Mouse (Mus musculus) thymus, postnatal 25 days (tissue): ENCODE measurements around the gene Rps8.
"Not testable (repeated sequence)": the region's sequence is repeated elsewhere in the genome, so short reads cannot be mapped to it uniquely, and the experiment has no call there.

ENCODE experiments used
- DNase-seq: peaks from one replicate; pipeline ENCODE4 v3.0.0; 2022

Gene Rps8

GRCm38 (mm10) chr4:117155792-117156355 lies at the start of gene Rps8:
TSS of gene Rps8 (minus strand) at chr4:117156243.
- DNase-seq: peak; percentile 82

- no peak for DNase-seq
These were observed 46.9 kb upstream of the Rps8 start for GRCm38 (mm10) chr4:117202992-117203354.

GRCm38 (mm10) chr4:117202046-117202991 lies 46.3 kb upstream of the Rps8 start:
- DNase-seq: peak; percentile 59

- DNase-seq: no peak
These were observed 35.8 kb upstream of the Rps8 start for GRCm38 (mm10) chr4:117191804-117192203.

- DNase-seq: no peak
These were observed 34.6 kb upstream of the Rps8 start for GRCm38 (mm10) chr4:117190660-117191059.

- DNase-seq: peak; percentile 45
These were observed 34.0 kb upstream of the Rps8 start for GRCm38 (mm10) chr4:117189856-117190543.

- peak; percentile 88 for DNase-seq
These were observed 33.4 kb upstream of the Rps8 start for GRCm38 (mm10) chr4:117189382-117189855.

- no peak for DNase-seq
These were observed 32.9 kb upstream of the Rps8 start for GRCm38 (mm10) chr4:117188969-117189368.

GRCm38 (mm10) chr4:117182759-117183096 lies 26.7 kb upstream of the Rps8 start:
- DNase-seq: not testable (repeated sequence)

- peak; percentile 92 for DNase-seq
These were observed 26.1 kb upstream of the Rps8 start, which contains the start of gene Kif2c for GRCm38 (mm10) chr4:117181863-117182758. TSS of gene Kif2c (minus strand) at chr4:117182639.

- DNase-seq: no peak
These were observed 13.9 kb upstream of the Rps8 start for GRCm38 (mm10) chr4:117169936-117170335.

GRCm38 (mm10) chr4:117161183-117161582 lies 5.1 kb upstream of the Rps8 start:
- DNase-seq: no peak

- DNase-seq: no peak
These were observed 3.6 kb upstream of the Rps8 start for GRCm38 (mm10) chr4:117159666-117160065.

GRCm38 (mm10) chr4:117156372-117156771 lies 329 bp upstream of the Rps8 start:
- DNase-seq: no peak

- DNase-seq: no peak
These were observed 837 bp downstream of the Rps8 start for GRCm38 (mm10) chr4:117155020-117155791.

- no peak for DNase-seq
These were observed 3.3 kb downstream of the Rps8 start for GRCm38 (mm10) chr4:117152714-117153113.

- no peak for DNase-seq
These were observed 4.6 kb downstream of the Rps8 start for GRCm38 (mm10) chr4:117151416-117151815.

- DNase-seq: no peak
These were observed 5.8 kb downstream of the Rps8 start for GRCm38 (mm10) chr4:117150212-117150733.

GRCm38 (mm10) chr4:117149291-117150211 lies 6.5 kb downstream of the Rps8 start:
- DNase-seq: no peak

GRCm38 (mm10) chr4:117148815-117149214 lies 7.2 kb downstream of the Rps8 start:
- no peak for DNase-seq
